Mouse (Mus musculus) hindbrain, embryonic 10.5 days (tissue): ENCODE measurements around the gene Foxs1. TPM values are rescaled to one million over a fixed set of nuclear protein-coding genes. Genes with fewer than 3 reads are reported as not detected.

Experiments used
- DNase-seq: peaks from one replicate; pipeline ENCODE4 v3.0.0-alpha.2; 2017; ENCODE audit warnings: low spot score
- H3K27ac ChIP-seq: fragments of 300-500 bp; sonication (generic); 2 replicates; pipeline ENCODE4 v1.5.1; 2016; ENCODE audit warnings: mild to moderate bottlenecking, moderate library complexity
- H3K27me3 ChIP-seq: fragments of 300-500 bp; sonication (generic); 2 replicates; pipeline ENCODE4 v1.6.1; 2016; ENCODE audit warnings: mild to moderate bottlenecking; ENCODE audit not compliant: poor library complexity, insufficient read depth, severe bottlenecking
- H3K36me3 ChIP-seq: fragments of 300-500 bp; sonication (generic); 2 replicates; pipeline ENCODE4 v1.6.1; 2016; ENCODE audit warnings: mild to moderate bottlenecking, moderate library complexity
- H3K4me1 ChIP-seq: fragments of 300-500 bp; sonication (generic); replicated peaks from 2 replicates; pipeline ENCODE4 v1.6.1; 2016; ENCODE audit warnings: mild to moderate bottlenecking
- H3K4me3 ChIP-seq: fragments of 300-500 bp; sonication (generic); 2 replicates; pipeline ENCODE4 v1.5.1; 2016; ENCODE audit warnings: mild to moderate bottlenecking, moderate library complexity
- H3K9me3 ChIP-seq: fragments of 300-500 bp; sonication (generic); 2 replicates; pipeline ENCODE4 v1.6.1; 2016; ENCODE audit warnings: mild to moderate bottlenecking, moderate library complexity
- WGBS: fragments of 180-500 bp; shearing (Covaris S2); methylation state at CpG from one replicate; pipeline ENCODE4 v1.1.7; 2016; 5-methylcytosine and 5-hydroxymethylcytosine counted together
- polyA plus RNA-seq: library from polyadenylated mRNA; unstranded; fragments of >200 nt; fragmentation: Nextera tagmentation; extraction: Ambion mirVana; gene quantifications from 2 replicates; pipeline ENCODE4 v1.2.1, GENCODE M21; 2016

The Foxs1 gene
- polyA plus RNA-seq, 1 experiment from 2014 or later, result 1.0 TPM

- Histone ChIP-seq H3K27ac (peak overlapping the region; percentile 68), H3K36me3 (no peaks in the 10 kb centered on the region), H3K27me3 (0 out of 2 replicates have a peak, but pooled peaks cover 3% of the 10 kb centered on the region), H3K4me3 (no peak overlapping the region), H3K9me3 (no peaks in the 10 kb centered on the region), H3K4me1 (peaks cover 71% of the 10 kb centered on the region)
- WGBS, result 57% methylated on average over 11 of the region's 11 CpGs
- peak; percentile 79 for DNase-seq
Observed at GRCm38 (mm10) chr2:152925189-152925872, 7.7 kb downstream of the Foxs1 start.

- H3K4me3 ChIP-seq, result no peak overlapping the region
- H3K36me3 ChIP-seq, result no peaks in the 10 kb centered on the region
- no peaks in the 10 kb centered on the region for H3K27me3 ChIP-seq
- DNase-seq, result no peak
- WGBS, result 84% methylated on average over 5 of the region's 5 CpGs
- H3K4me1 ChIP-seq, result peaks cover 64% of the 10 kb centered on the region
- no peaks in the 10 kb centered on the region for H3K9me3 ChIP-seq
- peak overlapping the region; percentile 79 for H3K27ac ChIP-seq
Observed at GRCm38 (mm10) chr2:152924543-152924942, 8.5 kb downstream of the Foxs1 start.

- Histone ChIP-seq H3K36me3 (no peaks in the 10 kb centered on the region), H3K4me3 (no peak overlapping the region), H3K27me3 (no peaks in the 10 kb centered on the region), H3K9me3 (no peaks in the 10 kb centered on the region), H3K27ac (peak overlapping the region; percentile 79), H3K4me1 (peaks cover 64% of the 10 kb centered on the region)
- DNase-seq, result no peak
- 39% methylated on average over 8 of the region's 8 CpGs for WGBS
Observed at GRCm38 (mm10) chr2:152924128-152924527, 8.9 kb downstream of the Foxs1 start.

DNA sequence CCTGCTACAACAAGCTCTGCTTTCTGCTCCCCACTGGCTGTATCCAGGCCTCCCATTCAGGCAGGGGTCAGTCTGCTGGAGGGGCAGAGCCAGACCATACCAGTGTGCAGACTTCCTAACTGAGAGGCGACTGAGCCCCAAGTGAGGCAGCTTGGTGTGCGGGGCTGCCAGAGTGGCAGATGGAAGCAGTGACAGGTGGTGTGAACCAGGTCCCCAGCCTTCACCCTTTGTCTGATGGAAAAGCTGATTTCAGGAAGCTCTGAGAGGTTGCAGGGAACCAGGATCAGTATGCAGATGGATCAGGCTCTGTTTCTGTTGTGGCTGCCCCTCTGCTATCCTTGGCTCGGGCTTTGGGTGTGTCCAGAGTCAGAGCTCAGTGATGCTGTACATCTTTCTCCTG, 9.4 kb downstream of the Foxs1 start:
- Histone ChIP-seq H3K36me3 (no peaks in the 10 kb centered on the region), H3K9me3 (no peaks in the 10 kb centered on the region), H3K27ac (peak overlapping the region; percentile 79), H3K4me3 (no peak overlapping the region), H3K4me1 (peaks cover 68% of the 10 kb centered on the region), H3K27me3 (no peaks in the 10 kb centered on the region)
- WGBS, result 65% methylated on average over 3 of the region's 3 CpGs
- DNase-seq, result no peak

DNA sequence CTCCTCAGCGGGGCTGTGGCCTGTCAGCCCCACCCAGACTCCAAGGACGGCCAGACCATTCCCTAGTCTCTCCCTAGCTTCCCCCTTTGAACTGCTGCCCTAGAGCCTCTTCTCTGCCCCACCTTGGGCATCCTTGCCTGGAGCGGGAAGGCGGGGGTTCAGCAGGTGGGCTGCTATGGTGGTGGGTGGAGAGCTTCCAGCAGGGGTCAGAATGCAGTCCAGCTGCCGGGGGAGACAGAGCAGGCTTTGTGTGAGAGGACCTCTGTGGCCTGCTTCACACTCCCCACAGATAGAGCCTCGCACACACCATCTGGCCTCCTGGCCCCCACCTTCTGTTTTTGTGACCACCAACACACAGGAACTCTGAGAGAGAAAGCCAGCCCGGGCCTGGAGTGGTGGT, 10.6 kb downstream of the Foxs1 start:
- DNase-seq, result peak; percentile 55
- H3K4me1 ChIP-seq, result peaks cover 67% of the 10 kb centered on the region

DNA sequence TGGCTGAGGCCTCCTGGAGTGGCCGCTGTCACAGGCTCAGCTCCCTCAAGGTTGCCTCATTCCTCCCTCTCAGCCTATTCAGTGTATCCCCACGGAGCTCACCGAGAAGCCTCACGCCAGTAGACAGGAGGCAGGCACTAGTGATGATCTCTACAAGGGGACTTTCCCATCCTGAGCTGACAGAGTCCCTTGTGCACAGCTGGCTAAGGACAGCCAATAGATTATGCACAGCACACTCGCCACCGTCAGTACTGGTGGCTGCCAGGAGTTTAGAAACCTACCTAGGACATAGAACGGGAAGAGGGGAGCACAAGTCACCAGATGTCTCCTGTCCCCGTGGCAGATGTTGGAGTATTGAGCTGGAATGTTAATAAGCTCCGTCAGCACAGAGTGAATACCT, 15.3 kb downstream of the Foxs1 start:
- no peak for DNase-seq
- Histone ChIP-seq H3K4me1 (peaks cover 37% of the 10 kb centered on the region), H3K27me3 (peaks cover 25% of the 10 kb centered on the region), H3K4me3 (no peak overlapping the region), H3K27ac (no peak overlapping the region), H3K9me3 (no peaks in the 10 kb centered on the region), H3K36me3 (no peaks in the 10 kb centered on the region)
- whole genome bisulfite sequencing, result 64% methylated on average over 9 of the region's 9 CpGs

More for the DNA sequence above, 10.6 kb downstream of the Foxs1 start:
- Histone ChIP-seq H3K9me3 (no peaks in the 10 kb centered on the region), H3K27ac (peak overlapping the region; percentile 78), H3K36me3 (no peaks in the 10 kb centered on the region), H3K4me3 (no peak overlapping the region), H3K27me3 (no peaks in the 10 kb centered on the region; the same call in 1 of the 2 replicates)
- WGBS, result 27% methylated on average over 7 of the region's 7 CpGs

DNA sequence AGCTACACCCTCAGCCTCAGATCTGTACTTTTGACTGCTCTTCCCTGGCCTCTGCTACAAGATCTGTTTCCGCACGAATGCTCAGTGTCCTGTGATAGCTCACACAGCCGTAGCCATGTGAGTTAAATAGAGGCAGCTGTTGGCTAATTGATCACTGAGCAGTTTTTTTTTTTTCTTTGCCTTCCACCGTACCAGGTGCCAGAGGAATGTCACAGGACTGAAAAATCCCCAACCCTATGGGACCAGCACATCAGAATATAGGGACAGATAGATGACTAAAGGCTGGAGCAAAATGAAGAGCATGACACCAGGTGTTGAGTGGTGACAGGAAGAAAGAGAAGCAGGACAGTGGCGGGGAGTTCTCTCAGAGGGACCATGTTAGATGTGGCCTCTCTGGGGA, 16.9 kb downstream of the Foxs1 start:
- DNase-seq, result no peak
- Histone ChIP-seq H3K36me3 (no peaks in the 10 kb centered on the region), H3K27ac (no peak overlapping the region), H3K9me3 (no peaks in the 10 kb centered on the region), H3K27me3 (peaks cover 40% of the 10 kb centered on the region), H3K4me1 (peaks cover 32% of the 10 kb centered on the region), H3K4me3 (no peak overlapping the region)
- 57% methylated on average over 5 of the region's 5 CpGs for WGBS

DNA sequence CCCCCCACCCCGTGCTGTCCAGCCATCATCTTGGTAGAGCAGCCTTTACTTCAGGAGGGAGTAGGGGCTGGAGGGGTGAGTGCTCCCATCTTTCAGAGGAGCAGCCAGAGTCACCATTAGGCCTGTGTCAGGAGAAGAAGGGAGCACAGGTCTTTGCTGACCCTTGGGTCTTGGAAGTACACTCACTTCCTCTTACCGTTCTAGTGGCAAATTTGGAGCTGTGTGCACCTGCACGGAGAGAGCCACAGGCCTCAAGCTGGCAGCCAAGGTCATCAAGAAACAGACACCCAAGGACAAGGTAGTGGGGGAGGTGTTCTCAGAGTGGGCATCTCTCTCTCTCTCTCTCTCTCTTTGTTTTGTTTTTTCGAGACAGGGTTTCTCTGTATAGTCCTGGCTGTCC, 17.6 kb downstream of the Foxs1 start:
- no peak for DNase-seq
- Histone ChIP-seq H3K4me1 (peaks cover 38% of the 10 kb centered on the region), H3K36me3 (no peaks in the 10 kb centered on the region), H3K27ac (0 out of 2 replicates have a peak overlapping the region, but pooled peaks have one; percentile 13), H3K4me3 (no peak overlapping the region), H3K27me3 (peaks cover 47% of the 10 kb centered on the region), H3K9me3 (no peaks in the 10 kb centered on the region)
- whole genome bisulfite sequencing, result 78% methylated on average over 4 of the region's 4 CpGs

- DNase-seq, result peak; percentile 83
- no peaks in the 10 kb centered on the region for H3K9me3 ChIP-seq
- H3K27me3 ChIP-seq, result peaks cover 50% of the 10 kb centered on the region
- H3K27ac ChIP-seq, result peak overlapping the region; percentile 56; the same call in 1 of the 2 replicates
- peaks cover 42% of the 10 kb centered on the region for H3K4me1 ChIP-seq
- H3K4me3 ChIP-seq, result peak overlapping the region; percentile 38
- no peaks in the 10 kb centered on the region for H3K36me3 ChIP-seq
- 6% methylated on average over 18 of the region's 18 CpGs for WGBS
Observed at GRCm38 (mm10) chr2:152914310-152915120, 18.5 kb downstream of the Foxs1 start.

DNA sequence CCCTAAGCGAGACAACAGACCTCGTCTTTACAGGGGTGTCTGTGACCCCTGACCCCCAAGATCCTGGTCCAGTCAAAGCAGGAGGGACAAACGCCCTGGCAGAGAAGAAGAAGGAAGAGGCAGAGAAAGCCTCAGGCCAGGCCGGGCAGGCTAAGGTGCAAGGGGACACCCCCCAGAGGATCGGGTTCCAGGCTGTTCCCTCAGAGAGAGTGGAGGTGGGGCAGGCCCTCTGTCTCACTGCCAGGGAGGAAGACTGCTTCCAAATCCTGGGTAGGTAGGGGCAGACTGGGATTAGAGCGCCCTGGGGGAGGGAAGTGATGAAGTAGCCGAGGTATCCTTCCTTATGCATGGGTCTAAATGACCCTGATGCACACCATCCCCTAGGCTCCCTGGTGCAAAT, 19.5 kb downstream of the Foxs1 start:
- Histone ChIP-seq H3K27ac (no peak overlapping the region), H3K4me1 (peaks cover 37% of the 10 kb centered on the region), H3K27me3 (peaks cover 50% of the 10 kb centered on the region), H3K4me3 (no peak overlapping the region), H3K36me3 (no peaks in the 10 kb centered on the region), H3K9me3 (no peaks in the 10 kb centered on the region)
- 37% methylated on average over 7 of the region's 7 CpGs for WGBS
- DNase-seq, result no peak

- DNase-seq, result no peak
- H3K27me3 ChIP-seq, result peaks cover 46% of the 10 kb centered on the region
- peaks cover 45% of the 10 kb centered on the region for H3K4me1 ChIP-seq
- no peaks in the 10 kb centered on the region for H3K36me3 ChIP-seq
- no peaks in the 10 kb centered on the region for H3K9me3 ChIP-seq
- no peak overlapping the region for H3K27ac ChIP-seq
- 33% methylated on average over 6 of the region's 6 CpGs for WGBS
- H3K4me3 ChIP-seq, result no peak overlapping the region
Observed at GRCm38 (mm10) chr2:152911432-152911831, 21.6 kb downstream of the Foxs1 start.

- peaks cover 45% of the 10 kb centered on the region for H3K4me1 ChIP-seq
Observed at GRCm38 (mm10) chr2:152911031-152911430, 22.0 kb downstream of the Foxs1 start, which contains the start of gene Mylk2. Gene Mylk2, plus strand, starts transcription at chr2:152911352.

DNA sequence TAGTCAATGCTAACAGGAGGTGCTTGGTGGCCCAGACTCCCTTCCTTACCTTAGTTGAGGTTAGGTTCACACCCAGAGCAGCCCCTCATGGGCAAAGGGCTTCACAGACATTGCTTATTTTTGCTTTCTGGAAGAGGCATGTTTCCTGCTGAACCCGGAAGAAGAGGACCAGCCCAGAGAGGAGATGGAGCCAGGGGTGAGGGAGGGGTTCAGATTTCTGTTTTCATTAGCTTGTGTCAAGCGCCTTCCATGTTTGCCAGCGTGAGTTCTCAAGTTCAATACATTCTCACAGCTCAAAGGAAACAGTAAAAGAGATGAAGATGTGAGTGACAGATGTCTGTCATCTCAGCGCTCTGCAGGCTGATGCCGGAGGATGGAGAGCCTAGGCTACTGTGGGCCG, 23.2 kb downstream of the Foxs1 start:
- H3K4me1 ChIP-seq, result peaks cover 52% of the 10 kb centered on the region
- no peaks in the 10 kb centered on the region for H3K9me3 ChIP-seq
- peaks cover 42% of the 10 kb centered on the region for H3K27me3 ChIP-seq
- DNase-seq, result no peak
- no peak overlapping the region for H3K4me3 ChIP-seq
- WGBS, result 75% methylated on average over 6 of the region's 6 CpGs
- H3K27ac ChIP-seq, result no peak overlapping the region
- H3K36me3 ChIP-seq, result no peaks in the 10 kb centered on the region

More at GRCm38 (mm10) chr2:152911031-152911430, 22.0 kb downstream of the Foxs1 start, which contains the start of gene Mylk2:
- Histone ChIP-seq H3K9me3 (no peaks in the 10 kb centered on the region), H3K36me3 (no peaks in the 10 kb centered on the region), H3K27ac (no peak within 1 kb of the TSS), H3K4me3 (no peak within 1 kb of the TSS), H3K27me3 (peaks cover 46% of the 10 kb centered on the region)
- DNase-seq, result no peak
- 29% methylated on average over 12 of the region's 12 CpGs for WGBS
